Mouse (Mus musculus) lung, postnatal 4 days (tissue): ENCODE results near the gene Vmn1r10.

Experiments used
- DNase-seq, 2 experiments: peaks; one replicate each; pipeline ENCODE4 v3.0.0; 2021

Vmn1r10 gene

GRCm38 (mm10) chr6:57109154-57109553, at the start of gene Vmn1r10:
TSS of gene Vmn1r10 (plus strand) at chr6:57109454.
- no peak for DNase-seq

- DNase-seq, result no peak
Observed at GRCm38 (mm10) chr6:57063730-57064129, 45.5 kb upstream of the Vmn1r10 start.

GRCm38 (mm10) chr6:57066487-57066886, 42.8 kb upstream of the Vmn1r10 start, which contains the start of gene Vmn1r9:
TSS of gene Vmn1r9 (plus strand) at chr6:57066787.
- DNase-seq, result no peak

- DNase-seq, result no peak
Observed at GRCm38 (mm10) chr6:57106358-57106757, 2.9 kb upstream of the Vmn1r10 start.

GRCm38 (mm10) chr6:57133155-57133554, 23.9 kb downstream of the Vmn1r10 start, which contains the start of gene Vmn1r11:
TSS of gene Vmn1r11 (plus strand) at chr6:57133455.
- no peak for DNase-seq

- DNase-seq, result no peak
Observed at GRCm38 (mm10) chr6:57156619-57157018, 47.4 kb downstream of the Vmn1r10 start, which contains the start of gene Vmn1r12. TSS of gene Vmn1r12 (plus strand) at chr6:57156919.
